Mouse (Mus musculus): ENCODE results near the gene Celsr2.

- TF ChIP-seq MAFK (IDR thresholded peaks at IDR 0.05; ENCODE audit: insufficient read depth, low read depth, low read length) (no peak), HCFC1 (IDR thresholded peaks at IDR 0.05; ENCODE audit: borderline replicate concordance, insufficient read depth, low read length) (no peak)
Measured at GRCm38 (mm10) chr3:108400442-108400841, 14.9 kb downstream of the Celsr2 start.
